Comparison of ENCODE assay signal across 10 mouse cellular contexts in the genomic region with DNA sequence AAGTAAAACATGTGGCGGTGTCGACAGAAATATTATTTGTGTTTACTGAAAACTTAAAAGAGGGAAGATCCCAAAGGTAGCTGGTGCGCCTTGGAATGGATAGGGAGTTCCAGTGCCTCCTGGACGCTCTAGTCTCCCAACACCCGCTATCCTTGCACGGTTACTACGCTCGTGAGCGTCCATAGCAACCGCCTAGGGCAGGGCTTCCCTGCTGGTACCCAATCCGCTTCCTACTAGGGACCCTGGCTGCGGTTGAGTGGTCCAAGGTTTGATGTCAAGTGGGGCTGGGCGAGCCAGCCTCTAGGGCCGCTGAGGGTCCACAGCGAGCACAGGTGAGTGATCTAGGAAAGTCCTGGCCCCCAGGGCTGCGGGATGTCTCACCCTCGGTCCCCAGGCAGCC. TPM values are rescaled to one million over a fixed set of nuclear protein-coding genes. Genes with fewer than 3 reads are reported as not detected.
DNase-seq lines count a peak whose midpoint lies in the region; ATAC-seq and TF ChIP-seq lines count a peak whose summit lies in the region.
"Had no signal": no experiment of that assay in that cellular context is flagged by ENCODE, and none has a peak within 500 bp of the region (broad histone marks: within the 10 kb centered on the region; RNA-seq: fewer than 3 reads in every experiment).

A gene (plus strand): TSS at position 209 of the 400 bp plus-strand sequence.

- H3K4me2 ChIP-seq in hindbrain, embryonic 16.5 days (ENCODE audit: low read length) = peak within 1 kb of the TSS; percentile 32
- H3K4me2 ChIP-seq in neural tube, embryonic 13.5 days = peak within 1 kb of the TSS; percentile 40

- WGBS in hindbrain, embryonic 16.5 days = 11% methylated on average over 17 of the region's 17 CpGs
- 12% methylated on average over 17 of the region's 17 CpGs for whole genome bisulfite sequencing in neural tube, embryonic 13.5 days
- WGBS in thymus, adult 2 months = 26% methylated on average over 17 of the region's 17 CpGs

- no peak for ATAC-seq in hindbrain, embryonic 16.5 days
- ATAC-seq in neural tube, embryonic 13.5 days (ENCODE audit: low read depth) = no peak
- no peak for ATAC-seq in cerebellum, adult (ENCODE audit: insufficient number of reproducible peaks, low FRiP score, low TSS enrichment)

- no peaks in the 10 kb centered on the region for H3K9me3 ChIP-seq in hindbrain, embryonic 16.5 days (ENCODE audit: control insufficient read depth, low read length)
- no peaks in the 10 kb centered on the region for H3K9me3 ChIP-seq in neural tube, embryonic 13.5 days

- H3K27ac ChIP-seq in hindbrain, embryonic 16.5 days (ENCODE audit: low read depth, low read length) = no peak within 1 kb of the TSS
- H3K27ac ChIP-seq in neural tube, embryonic 13.5 days (replicated peaks) = no peak within 1 kb of the TSS
- no peak within 1 kb of the TSS for H3K27ac ChIP-seq in thymus, adult 2 months (ENCODE audit: control insufficient read depth, insufficient read depth, low read length)

- no peak within 1 kb of the TSS; the same call in 1 of the 2 replicates for H3K4me3 ChIP-seq in hindbrain, embryonic 16.5 days (ENCODE audit: low read length)
- H3K4me3 ChIP-seq in neural tube, embryonic 13.5 days = no peak within 1 kb of the TSS
- H3K4me3 ChIP-seq in thymus, adult 2 months (ENCODE audit: control insufficient read depth, insufficient read depth, low read length) = no peak within 1 kb of the TSS

- no peak for TF ChIP-seq POLR2A in thymus, adult 2 months (IDR thresholded peaks at IDR 0.05; ENCODE audit: control insufficient read depth, extremely low read depth, insufficient read depth, low read length, poor library complexity)

- TF ChIP-seq CTCF in thymus, adult 2 months (IDR thresholded peaks at IDR 0.05; ENCODE audit: borderline replicate concordance, control insufficient read depth, extremely low read depth, insufficient read depth, low read length, poor library complexity) = no peak

- no peaks in the 10 kb centered on the region for H3K27me3 ChIP-seq in hindbrain, embryonic 16.5 days (replicated peaks; ENCODE audit: control insufficient read depth, insufficient read depth, low read length)
- no peaks in the 10 kb centered on the region for H3K27me3 ChIP-seq in neural tube, embryonic 13.5 days
- H3K27me3 ChIP-seq in thymus, adult 2 months (ENCODE audit: control insufficient read depth, insufficient read depth, low read length) = no peaks in the 10 kb centered on the region

- no peaks in the 10 kb centered on the region; the same call in 1 of the 2 replicates for H3K4me1 ChIP-seq in hindbrain, embryonic 16.5 days (ENCODE audit: control insufficient read depth, insufficient read depth, low read depth, low read length)
- H3K4me1 ChIP-seq in neural tube, embryonic 13.5 days (replicated peaks) = peaks cover 4% of the 10 kb centered on the region
- no peaks in the 10 kb centered on the region for H3K4me1 ChIP-seq in thymus, adult 2 months (replicated peaks; ENCODE audit: control insufficient read depth, insufficient read depth, low read length)

- H3K36me3 ChIP-seq in hindbrain, embryonic 16.5 days (ENCODE audit: control insufficient read depth, insufficient read depth, low read length) = no peaks in the 10 kb centered on the region
- H3K36me3 ChIP-seq in neural tube, embryonic 13.5 days = no peaks in the 10 kb centered on the region
- no peaks in the 10 kb centered on the region for H3K36me3 ChIP-seq in thymus, adult 2 months (ENCODE audit: control insufficient read depth, insufficient read depth, low read length)

- peak; percentile 60 to 65 for DNase-seq in kidney, postnatal 4 days
- no peak for DNase-seq in kidney, adult 8-10 months
- DNase-seq in embryo, embryonic 9.5 days (ENCODE audit: extremely low spot score) = peak; percentile 53
- no peak for DNase-seq in thymus, adult 2 months
- DNase-seq in thymus, postnatal 25 days = no peak

- no peak within 1 kb of the TSS for H3K9ac ChIP-seq in hindbrain, embryonic 16.5 days (ENCODE audit: low read depth, low read length)
- H3K9ac ChIP-seq in neural tube, embryonic 13.5 days = no peak within 1 kb of the TSS

RNA-seq across cellular contexts. Expression of the gene that starts here (rescaled TPM):
- polyA plus RNA-seq in hindbrain, embryonic 16.5 days (2015; fragmentation: Nextera tagmentation; extraction: Ambion mirVana) = not detected in 2 replicates
- not detected in 2 replicates for polyA plus RNA-seq in neural tube, embryonic 13.5 days (2015; fragmentation: Nextera tagmentation; extraction: Ambion mirVana)
- 0.05 TPM in 1 of 2 replicates, not detected in the other for polyA plus RNA-seq in thymus, adult 2 months (2012; rRNA removed)
- polyA plus RNA-seq: liver, embryonic 16.5 days; spleen, adult 2 months had no signal

Comparison
In these comparisons a context has a peak if more than half of its experiments do, and no peak if none do; other contexts are left out.
1. DNase-seq: peak in kidney, postnatal 4 days (2 of 2) and embryo, embryonic 9.5 days (single experiment); none in kidney, adult 8-10 months (0 of 2), thymus, adult 2 months (single experiment) and thymus, postnatal 25 days (single experiment).